Mouse (Mus musculus) neutrophil, adult 5-6 weeks (primary cell): ENCODE measurements around the gene Cpox. TPM values are rescaled to one million over a fixed set of nuclear protein-coding genes. Genes with fewer than 3 reads are reported as not detected.

Experiments used
- ATAC-seq: fragments of 151-379, 151-347 bp; 2 replicates; pipeline ENCODE4 v1.8.0; 2017; ENCODE audit warnings: mild to moderate bottlenecking, moderate TSS enrichment; ENCODE audit not compliant: insufficient number of reproducible peaks, poor library complexity, low FRiP score, severe bottlenecking; ENCODE audit errors: extremely low read depth
- total RNA-seq: library from RNA; stranded (forward); fragments of 200-1000 nt; gene quantifications from 2 replicates; pipeline ENCODE4 v1.2.3, GENCODE M21; 2017

The Cpox gene
- total RNA-seq, 1 experiment from 2014 or later, result 14.4 TPM

- no peak for ATAC-seq
Observed at GRCm38 (mm10) chr16:58689555-58690169, 19.6 kb downstream of the Cpox start.

- ATAC-seq, result peak; percentile 72
Observed at GRCm38 (mm10) chr16:58690322-58690732, 20.2 kb downstream of the Cpox start.

- no peak for ATAC-seq
Observed at GRCm38 (mm10) chr16:58694091-58694490, 24.0 kb downstream of the Cpox start.

- no peak for ATAC-seq
Observed at GRCm38 (mm10) chr16:58696796-58697195, 26.7 kb downstream of the Cpox start.

GRCm38 (mm10) chr16:58697261-58697660 is 27.2 kb downstream of the Cpox start:
- no peak for ATAC-seq

GRCm38 (mm10) chr16:58700174-58700573 is 30.1 kb downstream of the Cpox start:
- ATAC-seq, result no peak

- no peak for ATAC-seq
Observed at GRCm38 (mm10) chr16:58700816-58701424, 30.8 kb downstream of the Cpox start.

- 0 out of 2 replicates have a peak, but pooled peaks have one; percentile 9 for ATAC-seq
Observed at GRCm38 (mm10) chr16:58701779-58702178, 31.7 kb downstream of the Cpox start.

GRCm38 (mm10) chr16:58702329-58702932 is 32.3 kb downstream of the Cpox start:
- ATAC-seq, result no peak

- 0 out of 2 replicates have a peak, but pooled peaks have one; percentile 26 for ATAC-seq
Observed at GRCm38 (mm10) chr16:58703382-58704124, 33.5 kb downstream of the Cpox start.

GRCm38 (mm10) chr16:58704999-58705398 is 34.9 kb downstream of the Cpox start:
- ATAC-seq, result no peak

- ATAC-seq, result no peak
Observed at GRCm38 (mm10) chr16:58707276-58707905, 37.3 kb downstream of the Cpox start.

- no peak for ATAC-seq
Observed at GRCm38 (mm10) chr16:58708601-58709475, 38.7 kb downstream of the Cpox start.

- ATAC-seq, result no peak
Observed at GRCm38 (mm10) chr16:58709536-58709935, 39.4 kb downstream of the Cpox start.

- ATAC-seq, result peak; percentile 56; the same call in 1 of the 2 replicates
Observed at GRCm38 (mm10) chr16:58712221-58712620, 42.1 kb downstream of the Cpox start.

- no peak for ATAC-seq
Observed at GRCm38 (mm10) chr16:58713128-58713527, 43.0 kb downstream of the Cpox start.

GRCm38 (mm10) chr16:58715018-58715417 is 44.9 kb downstream of the Cpox start:
- no peak for ATAC-seq

- ATAC-seq, result no peak
Observed at GRCm38 (mm10) chr16:58718666-58719120, 48.6 kb downstream of the Cpox start, which contains the start of gene Gpr15. TSS of gene Gpr15 (minus strand) at chr16:58719070.
